Mouse (Mus musculus) thymus, adult 2 months (tissue): Measurements from ENCODE around the gene Haghl.

Experiments used
- CTCF ChIP-seq: fragments of 200-500 bp; IDR thresholded peaks from 2 replicates; pipeline ENCODE4 v1.5.1; 2012; ENCODE audit warnings: mild to moderate bottlenecking, control low read depth, low read length, moderate library complexity, borderline replicate concordance; ENCODE audit not compliant: control insufficient read depth, poor library complexity, insufficient read depth; ENCODE audit errors: extremely low read depth
- POLR2A ChIP-seq: fragments of 200-500 bp; IDR thresholded peaks from 2 replicates; pipeline ENCODE4 v1.6.1; 2012; ENCODE audit warnings: mild to moderate bottlenecking, low read length, control low read depth, moderate library complexity; ENCODE audit not compliant: control insufficient read depth, poor library complexity, insufficient read depth; ENCODE audit errors: extremely low read depth

DNA sequence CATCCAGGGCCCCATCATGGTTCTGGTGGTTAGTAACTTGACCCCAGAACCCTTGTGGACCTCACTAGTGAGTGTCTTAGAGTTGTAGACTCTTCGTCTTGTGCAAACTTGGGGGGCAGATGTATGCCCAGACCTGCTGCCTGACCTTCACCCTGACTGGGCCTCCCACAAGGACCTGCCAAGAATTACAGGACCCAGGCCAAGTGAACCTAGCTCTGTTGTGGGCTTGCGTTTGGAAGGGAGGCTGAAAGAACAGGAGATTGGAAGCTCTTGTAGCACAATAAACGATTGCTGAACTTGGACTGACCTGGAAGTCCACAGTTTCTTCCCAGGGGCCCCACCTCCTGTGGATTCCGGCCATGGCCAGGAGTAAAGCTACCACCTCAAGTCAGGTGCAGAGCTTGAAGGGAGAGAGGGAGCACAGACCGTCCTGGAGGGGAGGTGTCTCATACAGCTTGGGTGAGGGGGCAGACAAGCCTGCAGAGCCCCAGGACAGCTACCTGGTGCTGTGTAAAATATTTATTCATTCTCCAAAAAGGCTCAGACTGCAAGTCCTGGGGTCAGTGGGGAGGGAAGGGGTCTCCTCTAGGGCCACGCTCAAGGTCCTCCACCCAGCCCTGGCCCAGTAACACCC lies 48.6 kb upstream of the Haghl start:
- no peak for TF ChIP-seq POLR2A
- TF ChIP-seq CTCF: no peak
